Mouse (Mus musculus): Measurements from ENCODE around the gene Ltb4r2. TPM values are rescaled to one million over a fixed set of nuclear protein-coding genes. Genes with fewer than 3 reads are reported as not detected.

The Ltb4r2 gene
- polyA plus RNA-seq, 1 experiment from 2014 or later, result 0.15 TPM

- H3K4me2 ChIP-seq, result peak overlapping the region; percentile 71
- peaks cover 34% of the 10 kb centered on the region for H3K4me1 ChIP-seq (replicated peaks)
- 0 out of 2 replicates have a peak overlapping the region, but pooled peaks have one; percentile 59 for H3K9ac ChIP-seq
- H3K9me3 ChIP-seq (replicated peaks), result no peaks in the 10 kb centered on the region
- 39% methylated on average over 9 of the region's 9 CpGs for WGBS
- H3K36me3 ChIP-seq, result no peaks in the 10 kb centered on the region
- no peak for ATAC-seq (replicated peaks; ENCODE audit: insufficient number of reproducible peaks, insufficient read depth, low FRiP score, low read depth)
- H3K27me3 ChIP-seq, result peaks cover 59% of the 10 kb centered on the region
- peak overlapping the region; percentile 87 for H3K27ac ChIP-seq
- peak overlapping the region; percentile 55 for H3K4me3 ChIP-seq
These were observed 21.2 kb downstream of the Ltb4r2 start for GRCm38 (mm10) chr14:55782361-55782960.

- H3K4me3 ChIP-seq, result peak overlapping the region; percentile 55
- WGBS, result 4% methylated on average over 31 of the region's 31 CpGs
- H3K9me3 ChIP-seq (replicated peaks), result no peaks in the 10 kb centered on the region
- ATAC-seq (replicated peaks; ENCODE audit: insufficient number of reproducible peaks, insufficient read depth, low FRiP score, low read depth), result peak; percentile 37
- H3K9ac ChIP-seq, result peak overlapping the region; percentile 59
- H3K27me3 ChIP-seq, result peaks cover 65% of the 10 kb centered on the region
- H3K4me1 ChIP-seq (replicated peaks), result peaks cover 41% of the 10 kb centered on the region
- H3K27ac ChIP-seq, result peak overlapping the region; percentile 87
- no peaks in the 10 kb centered on the region for H3K36me3 ChIP-seq
- peak overlapping the region; percentile 71 for H3K4me2 ChIP-seq
These were observed 22.1 kb downstream of the Ltb4r2 start for GRCm38 (mm10) chr14:55783171-55783957.

- peak within 1 kb of the TSS; percentile 55 for H3K4me3 ChIP-seq
- H3K9ac ChIP-seq, result peak within 1 kb of the TSS; percentile 59
- ATAC-seq (replicated peaks; ENCODE audit: insufficient number of reproducible peaks, insufficient read depth, low FRiP score, low read depth), result no peak
- H3K36me3 ChIP-seq, result no peaks in the 10 kb centered on the region
- H3K27me3 ChIP-seq, result peaks cover 68% of the 10 kb centered on the region
- H3K27ac ChIP-seq, result peak within 1 kb of the TSS; percentile 87
- WGBS, result 11% methylated on average over 13 of the region's 13 CpGs
- peaks cover 46% of the 10 kb centered on the region for H3K4me1 ChIP-seq (replicated peaks)
- H3K9me3 ChIP-seq (replicated peaks), result no peaks in the 10 kb centered on the region
- H3K4me2 ChIP-seq, result peak within 1 kb of the TSS; percentile 71
These were observed 22.7 kb downstream of the Ltb4r2 start, which contains the start of gene Adcy4 for GRCm38 (mm10) chr14:55783958-55784235. Adcy4 (minus strand) TSS chr14:55784095.

GRCm38 (mm10) chr14:55785195-55785594 is 24.0 kb downstream of the Ltb4r2 start:
- no peaks in the 10 kb centered on the region for H3K9me3 ChIP-seq (replicated peaks)
- peaks cover 47% of the 10 kb centered on the region for H3K4me1 ChIP-seq (replicated peaks)
- no peak overlapping the region for H3K4me2 ChIP-seq
- no peaks in the 10 kb centered on the region for H3K36me3 ChIP-seq
- no peak overlapping the region for H3K4me3 ChIP-seq
- no peak overlapping the region for H3K9ac ChIP-seq
- no peak for ATAC-seq (replicated peaks; ENCODE audit: insufficient number of reproducible peaks, insufficient read depth, low FRiP score, low read depth)
- 32% methylated on average over 6 of the region's 6 CpGs for WGBS
- H3K27me3 ChIP-seq, result peaks cover 78% of the 10 kb centered on the region
- no peak overlapping the region for H3K27ac ChIP-seq

GRCm38 (mm10) chr14:55787731-55788130 is 26.5 kb downstream of the Ltb4r2 start:
- peaks cover 31% of the 10 kb centered on the region for H3K4me1 ChIP-seq (replicated peaks)
- no peaks in the 10 kb centered on the region for H3K9me3 ChIP-seq (replicated peaks)
- 0 out of 2 replicates have a peak overlapping the region, but pooled peaks have one; percentile 46 for H3K9ac ChIP-seq
- H3K4me2 ChIP-seq, result peak overlapping the region; percentile 80
- ATAC-seq (replicated peaks; ENCODE audit: insufficient number of reproducible peaks, insufficient read depth, low FRiP score, low read depth), result no peak
- no peak overlapping the region for H3K27ac ChIP-seq
- no peaks in the 10 kb centered on the region for H3K36me3 ChIP-seq
- H3K27me3 ChIP-seq, result peaks cover 66% of the 10 kb centered on the region
- H3K4me3 ChIP-seq, result peak overlapping the region; percentile 50
- 37% methylated on average over 11 of the region's 11 CpGs for WGBS

- Histone ChIP-seq H3K27me3 (peaks cover 59% of the 10 kb centered on the region), H3K9ac (peak within 1 kb of the TSS; percentile 46), H3K9me3 (replicated peaks) (no peaks in the 10 kb centered on the region), H3K4me3 (peak within 1 kb of the TSS; percentile 50), H3K36me3 (no peaks in the 10 kb centered on the region), H3K4me1 (replicated peaks) (peaks cover 25% of the 10 kb centered on the region), H3K4me2 (peak within 1 kb of the TSS; percentile 80), H3K27ac (no peak within 1 kb of the TSS)
- WGBS, result 3% methylated on average over 40 of the region's 40 CpGs
- ATAC-seq (replicated peaks; ENCODE audit: insufficient number of reproducible peaks, insufficient read depth, low FRiP score, low read depth), result peak; percentile 11; the same call in 1 of the 2 replicates
These were observed 27.2 kb downstream of the Ltb4r2 start, which contains the start of gene Ripk3 for GRCm38 (mm10) chr14:55788256-55789050. Ripk3 (minus strand) TSS chr14:55788865.

- Histone ChIP-seq H3K9me3 (replicated peaks) (no peaks in the 10 kb centered on the region), H3K36me3 (no peaks in the 10 kb centered on the region), H3K4me2 (no peak overlapping the region), H3K9ac (no peak overlapping the region), H3K4me1 (replicated peaks) (peaks cover 7% of the 10 kb centered on the region), H3K4me3 (no peak overlapping the region), H3K27me3 (peaks cover 13% of the 10 kb centered on the region), H3K27ac (no peak overlapping the region)
- WGBS, result 55% methylated on average over 2 of the region's 2 CpGs
- no peak for ATAC-seq (replicated peaks; ENCODE audit: insufficient number of reproducible peaks, insufficient read depth, low FRiP score, low read depth)
These were observed 32.2 kb downstream of the Ltb4r2 start for GRCm38 (mm10) chr14:55793461-55793860.

GRCm38 (mm10) chr14:55793946-55794345 is 32.7 kb downstream of the Ltb4r2 start:
- Histone ChIP-seq H3K4me3 (no peak overlapping the region), H3K9me3 (replicated peaks) (no peaks in the 10 kb centered on the region), H3K27ac (no peak overlapping the region), H3K9ac (no peak overlapping the region), H3K4me2 (no peak overlapping the region), H3K4me1 (replicated peaks) (0 out of 2 replicates have a peak, but pooled peaks cover 2% of the 10 kb centered on the region), H3K36me3 (no peaks in the 10 kb centered on the region), H3K27me3 (peaks cover 12% of the 10 kb centered on the region)
- no peak for ATAC-seq (replicated peaks; ENCODE audit: insufficient number of reproducible peaks, insufficient read depth, low FRiP score, low read depth)
- WGBS, result 63% methylated on average over 2 of the region's 2 CpGs

GRCm38 (mm10) chr14:55795380-55796163 is 34.3 kb downstream of the Ltb4r2 start:
- Histone ChIP-seq H3K4me1 (replicated peaks) (0 out of 2 replicates have a peak, but pooled peaks cover 2% of the 10 kb centered on the region), H3K4me2 (no peak overlapping the region), H3K4me3 (no peak overlapping the region), H3K36me3 (no peaks in the 10 kb centered on the region), H3K27ac (peak overlapping the region; percentile 37), H3K27me3 (no peaks in the 10 kb centered on the region), H3K9me3 (replicated peaks) (no peaks in the 10 kb centered on the region), H3K9ac (no peak overlapping the region)
- WGBS, result 69% methylated on average over 15 of the region's 15 CpGs
- peak; percentile 64; the same call in 1 of the 2 replicates for ATAC-seq (replicated peaks; ENCODE audit: insufficient number of reproducible peaks, insufficient read depth, low FRiP score, low read depth)
